18 mouse cellular contexts compared by ENCODE assay signal in genomic region chr14:73111091-73111490, GRCm38 (mm10). TPM values are rescaled to one million over a fixed set of nuclear protein-coding genes. Genes with fewer than 3 reads are reported as not detected.
DNase-seq lines count a peak whose midpoint lies in the region; ATAC-seq and TF ChIP-seq lines count a peak whose summit lies in the region.
"Had no signal": no experiment of that assay in that cellular context is flagged by ENCODE, and none has a peak within 500 bp of the region (broad histone marks: within the 10 kb centered on the region; RNA-seq: fewer than 3 reads in every experiment).

No protein-coding gene starts in this region.

- TF ChIP-seq POLR2A in thymus, adult 2 months (IDR thresholded peaks at IDR 0.05; ENCODE audit: control insufficient read depth, extremely low read depth, insufficient read depth, low read length, poor library complexity) = no peak

- 72% methylated on average over 1 of the region's 1 CpGs for WGBS in thymus, adult 2 months
- 83% methylated on average over 1 of the region's 1 CpGs for WGBS in intestine, embryonic 15.5 days
- 80% methylated on average over 1 of the region's 1 CpGs for WGBS in stomach, embryonic 15.5 days
- WGBS in forebrain, embryonic 15.5 days = 32% methylated on average over 1 of the region's 1 CpGs

- TF ChIP-seq CTCF in thymus, adult 2 months (IDR thresholded peaks at IDR 0.05; ENCODE audit: borderline replicate concordance, control insufficient read depth, extremely low read depth, insufficient read depth, low read length, poor library complexity) = no peak

- no peak overlapping the region for H3K9ac ChIP-seq in intestine, embryonic 15.5 days
- H3K9ac ChIP-seq in stomach, embryonic 15.5 days = no peak overlapping the region
- no peak overlapping the region for H3K9ac ChIP-seq in forebrain, embryonic 15.5 days (replicated peaks)
- H3K9ac ChIP-seq: forebrain, embryonic 13.5 days; hindbrain, embryonic 13.5 days had no signal

- DNase-seq in thymus, adult 2 months = no peak
- DNase-seq in thymus, postnatal 0 days (ENCODE audit: low spot score) = no peak
- DNase-seq in induced T-regulatory cell, adult 2 months (ENCODE audit: low read depth) = peak; percentile 21
- no peak for DNase-seq in cerebellum, postnatal 36 days
- no peak for DNase-seq in frontal cortex, postnatal 10 days (ENCODE audit: low spot score in 2 of 2)
- DNase-seq: adrenal gland, postnatal 10 days; cerebellum, adult 11-12 months; cerebellum, adult 9-10 months; gastrocnemius, postnatal 36 days; heart, adult 18-20 months; heart, postnatal 10 days had no signal

- no peak overlapping the region for H3K4me3 ChIP-seq in thymus, adult 2 months (ENCODE audit: control insufficient read depth, insufficient read depth, low read length)
- H3K4me3 ChIP-seq in intestine, embryonic 15.5 days (replicated peaks) = no peak overlapping the region
- H3K4me3 ChIP-seq in stomach, embryonic 15.5 days (replicated peaks) = no peak overlapping the region
- no peak overlapping the region for H3K4me3 ChIP-seq in forebrain, embryonic 15.5 days
- H3K4me3 ChIP-seq: embryonic facial prominence, embryonic 10.5 days; forebrain, embryonic 13.5 days; heart, embryonic 10.5 days; hindbrain, embryonic 13.5 days had no signal

- H3K9me3 ChIP-seq in intestine, embryonic 15.5 days = no peaks in the 10 kb centered on the region
- H3K9me3 ChIP-seq in stomach, embryonic 15.5 days = no peaks in the 10 kb centered on the region
- no peaks in the 10 kb centered on the region for H3K9me3 ChIP-seq in forebrain, embryonic 15.5 days
- H3K9me3 ChIP-seq: embryonic facial prominence, embryonic 10.5 days; forebrain, embryonic 13.5 days; heart, embryonic 10.5 days; hindbrain, embryonic 13.5 days had no signal

- H3K27ac ChIP-seq in thymus, adult 2 months (ENCODE audit: control insufficient read depth, insufficient read depth, low read length) = peak overlapping the region; percentile 88
- H3K27ac ChIP-seq in intestine, embryonic 15.5 days = peak overlapping the region; percentile 20; the same call in 1 of the 2 replicates
- H3K27ac ChIP-seq in stomach, embryonic 15.5 days = 0 out of 2 replicates have a peak overlapping the region, but pooled peaks have one; percentile 1
- H3K27ac ChIP-seq in forebrain, embryonic 15.5 days (replicated peaks) = no peak overlapping the region
- H3K27ac ChIP-seq: embryonic facial prominence, embryonic 10.5 days; forebrain, embryonic 13.5 days; heart, embryonic 10.5 days; hindbrain, embryonic 13.5 days had no signal

- no peaks in the 10 kb centered on the region for H3K27me3 ChIP-seq in thymus, adult 2 months (ENCODE audit: control insufficient read depth, insufficient read depth, low read length)
- no peaks in the 10 kb centered on the region for H3K27me3 ChIP-seq in intestine, embryonic 15.5 days (replicated peaks)
- no peaks in the 10 kb centered on the region for H3K27me3 ChIP-seq in stomach, embryonic 15.5 days (replicated peaks)
- no peaks in the 10 kb centered on the region for H3K27me3 ChIP-seq in forebrain, embryonic 15.5 days
- H3K27me3 ChIP-seq: forebrain, embryonic 13.5 days; hindbrain, embryonic 13.5 days had no signal

- H3K4me2 ChIP-seq in intestine, embryonic 15.5 days (replicated peaks) = no peak overlapping the region
- H3K4me2 ChIP-seq in stomach, embryonic 15.5 days = no peak overlapping the region
- no peak overlapping the region for H3K4me2 ChIP-seq in forebrain, embryonic 15.5 days (replicated peaks)
- H3K4me2 ChIP-seq: forebrain, embryonic 13.5 days; hindbrain, embryonic 13.5 days had no signal

- ATAC-seq in intestine, embryonic 15.5 days = no peak
- no peak for ATAC-seq in stomach, embryonic 15.5 days (ENCODE audit: insufficient read depth, low FRiP score, low read depth)
- no peak for ATAC-seq in forebrain, embryonic 15.5 days (replicated peaks)
- ATAC-seq: forebrain, embryonic 13.5 days had no signal

- no peaks in the 10 kb centered on the region for H3K36me3 ChIP-seq in thymus, adult 2 months (ENCODE audit: control insufficient read depth, insufficient read depth, low read length)
- H3K36me3 ChIP-seq in intestine, embryonic 15.5 days = no peaks in the 10 kb centered on the region
- no peaks in the 10 kb centered on the region for H3K36me3 ChIP-seq in stomach, embryonic 15.5 days
- H3K36me3 ChIP-seq in forebrain, embryonic 15.5 days = no peaks in the 10 kb centered on the region
- H3K36me3 ChIP-seq: embryonic facial prominence, embryonic 10.5 days; heart, embryonic 10.5 days; hindbrain, embryonic 13.5 days had no signal

- peaks cover 57% of the 10 kb centered on the region for H3K4me1 ChIP-seq in thymus, adult 2 months (replicated peaks; ENCODE audit: control insufficient read depth, insufficient read depth, low read length)
- H3K4me1 ChIP-seq in intestine, embryonic 15.5 days (replicated peaks) = 0 out of 2 replicates have a peak, but pooled peaks cover 6% of the 10 kb centered on the region
- H3K4me1 ChIP-seq in stomach, embryonic 15.5 days = no peaks in the 10 kb centered on the region; the same call in 1 of the 2 replicates
- H3K4me1 ChIP-seq in forebrain, embryonic 15.5 days = no peaks in the 10 kb centered on the region
- H3K4me1 ChIP-seq: heart, embryonic 10.5 days; hindbrain, embryonic 13.5 days had no signal

RNA-seq across cellular contexts. Expression of gene Rcbtb2, which starts 11.7 kb away (rescaled TPM):
- polyA plus RNA-seq in thymus, adult 2 months (2012; rRNA removed) = 168 and 169 TPM in 2 replicates
- polyA plus RNA-seq in thymus, postnatal 0 days (2015; fragmentation: Nextera tagmentation; extraction: Ambion mirVana) = 281 and 293 TPM in 2 replicates
- 69.2 and 77.0 TPM in 2 replicates for polyA plus RNA-seq in intestine, embryonic 15.5 days (2015; fragmentation: Nextera tagmentation; extraction: Ambion mirVana)
- 79.7 and 87.3 TPM in 2 replicates for polyA plus RNA-seq in stomach, embryonic 15.5 days (2015; fragmentation: Nextera tagmentation; extraction: Ambion mirVana)
- polyA plus RNA-seq in forebrain, embryonic 15.5 days (2015; fragmentation: Nextera tagmentation; extraction: Ambion mirVana) = 87.5 and 90.8 TPM in 2 replicates
